Mouse (Mus musculus): ENCODE data around the gene Gm16368. TPM values are rescaled to one million over a fixed set of nuclear protein-coding genes. Genes with fewer than 3 reads are reported as not detected.
"Not testable (repeated sequence)": the region's sequence is repeated elsewhere in the genome, so short reads cannot be mapped to it uniquely, and the experiment has no call there.

The Gm16368 gene
- not detected for total RNA-seq (2021)

DNA sequence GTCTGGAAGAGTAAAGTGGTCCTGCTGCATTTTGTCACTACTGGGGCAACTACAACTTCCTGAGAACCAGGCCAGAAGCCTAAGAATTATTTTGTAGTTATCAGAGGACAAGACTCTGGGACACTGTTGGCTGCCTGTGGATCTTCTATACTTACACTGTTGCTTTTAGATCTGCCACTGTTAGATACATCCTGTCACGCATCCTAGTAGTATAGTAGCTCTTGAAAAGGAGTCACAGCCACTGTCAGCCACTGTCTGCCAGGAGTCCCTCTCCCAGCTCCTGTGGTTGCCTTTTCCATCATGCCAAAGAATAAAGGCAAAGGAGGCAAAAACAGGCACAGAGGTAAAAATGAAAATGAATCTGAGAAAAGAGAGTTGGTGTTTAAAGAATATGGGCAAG, at the start of gene Gm16368:
Gm16368 (plus strand) TSS at position 301 of the 400 bp plus-strand sequence.
- DNase-seq (ENCODE audit: extremely low spot score in 1 of 2, low spot score in 2 of 2); intact Hi-C loops (cut with DNase I): not testable (repeated sequence)

DNA sequence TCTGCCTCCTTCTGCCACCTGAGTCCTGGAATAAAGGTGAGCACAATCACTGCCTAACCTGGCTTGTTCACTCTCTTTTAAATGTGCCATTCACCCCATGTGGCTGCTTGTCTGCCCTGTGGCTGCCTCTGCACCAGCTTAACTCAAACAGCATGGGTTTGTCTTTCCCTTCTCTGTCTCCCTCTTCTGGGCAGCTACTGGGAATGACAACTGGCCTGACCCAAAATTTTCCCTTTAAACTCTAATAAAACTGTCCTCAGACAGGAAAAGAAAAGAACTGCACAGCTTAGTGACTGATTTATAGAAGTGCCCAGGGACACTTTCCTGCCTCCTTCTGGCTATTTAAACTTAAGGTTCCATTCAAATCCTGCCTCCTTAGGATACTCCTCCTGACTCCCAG, 44.4 kb upstream of the Gm16368 start:
- intact Hi-C loops (cut with DNase I) = not testable (repeated sequence)

DNA sequence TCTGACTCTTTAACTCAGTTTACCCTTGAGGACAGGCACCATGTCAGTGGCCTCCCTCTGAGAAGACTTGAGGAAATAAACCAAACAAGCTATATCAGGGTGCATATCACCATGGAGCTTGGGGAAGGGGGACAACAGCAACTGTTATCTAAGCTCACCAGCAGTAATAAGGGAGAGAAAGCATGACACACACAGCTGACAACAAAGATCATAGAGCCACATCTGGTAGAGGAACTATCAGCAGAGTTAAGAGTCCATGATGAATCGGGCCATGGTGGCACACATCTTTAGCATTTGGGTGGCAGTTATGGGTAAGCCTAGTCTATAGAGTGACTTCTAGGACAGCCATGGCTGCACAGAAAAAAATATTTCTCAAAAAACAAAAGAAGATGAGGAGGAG, 43.8 kb upstream of the Gm16368 start:
- DNase-seq (ENCODE audit: extremely low spot score in 1 of 2, low spot score in 2 of 2); intact Hi-C loops (cut with DNase I): not testable (repeated sequence)

More for the DNA sequence above, 44.4 kb upstream of the Gm16368 start:
- DNase-seq (ENCODE audit: extremely low spot score in 1 of 2, low spot score in 2 of 2) = not testable (repeated sequence)

- DNase-seq (ENCODE audit: extremely low spot score in 1 of 2, low spot score in 2 of 2); intact Hi-C loops (cut with DNase I): not testable (repeated sequence)
Observed at GRCm38 (mm10) chr12:88045226-88045625, 38.3 kb upstream of the Gm16368 start.

Other genes starting within 250 kb of the Gm16368 start
- gene Gm2001, start 241.4 kb upstream of the Gm16368 start, total RNA-seq (2021) = not detected
- gene Gm2016, start 209.6 kb upstream of the Gm16368 start, total RNA-seq (2021) = not detected
- gene Gm2022, start 188.3 kb upstream of the Gm16368 start, total RNA-seq (2021) = not detected
- gene Gm2035, start 163.8 kb upstream of the Gm16368 start, total RNA-seq (2021) = not detected
- not detected for gene Gm2042, start 129.6 kb upstream of the Gm16368 start, total RNA-seq (2021)
- gene Gm2075, start 71.8 kb upstream of the Gm16368 start, total RNA-seq (2021) = not detected
- gene Gm6803, start 64.9 kb upstream of the Gm16368 start, total RNA-seq (2021) = not detected
- not detected for gene Gm2056, start 56.7 kb upstream of the Gm16368 start, total RNA-seq (2021)
- not detected for gene Gm10436, start 98.4 kb downstream of the Gm16368 start, total RNA-seq (2021)
- not detected for gene Gm8332, start 166.4 kb downstream of the Gm16368 start, total RNA-seq (2021)
- not detected for gene Gm5662, start 190.8 kb downstream of the Gm16368 start, total RNA-seq (2021)
- gene Gm5039, start 240.3 kb downstream of the Gm16368 start, total RNA-seq (2021) = not detected